Mouse (Mus musculus) layer of hippocampus, adult 9-11 months (tissue): ENCODE measurements around the gene Cry2.

Experiments used
- DNase-seq: peaks from one replicate; pipeline ENCODE4 v3.0.0; 2022

Cry2 gene

GRCm38 (mm10) chr2:92444376-92444775 lies 10.5 kb upstream of the Cry2 start:
- no peak for DNase-seq

GRCm38 (mm10) chr2:92443313-92443712 lies 9.5 kb upstream of the Cry2 start:
- no peak for DNase-seq

GRCm38 (mm10) chr2:92442419-92443001 lies 8.7 kb upstream of the Cry2 start:
- peak; percentile 88 for DNase-seq

GRCm38 (mm10) chr2:92440432-92440831 lies 6.6 kb upstream of the Cry2 start:
- no peak for DNase-seq

- peak; percentile 56 for DNase-seq
Observed at GRCm38 (mm10) chr2:92438567-92438966, 4.7 kb upstream of the Cry2 start.

- peak; percentile 86 for DNase-seq
Observed at GRCm38 (mm10) chr2:92437875-92438274, 4.0 kb upstream of the Cry2 start.

GRCm38 (mm10) chr2:92437366-92437765 lies 3.5 kb upstream of the Cry2 start:
- no peak for DNase-seq

GRCm38 (mm10) chr2:92435023-92435422 lies 1.2 kb upstream of the Cry2 start:
- peak; percentile 55 for DNase-seq

- DNase-seq, result no peak
Observed at GRCm38 (mm10) chr2:92434375-92434745, 517 bp upstream of the Cry2 start.

GRCm38 (mm10) chr2:92432299-92433295 lies 1.2 kb downstream of the Cry2 start:
- DNase-seq, result no peak

- no peak for DNase-seq
Observed at GRCm38 (mm10) chr2:92431611-92432179, 2.1 kb downstream of the Cry2 start.

- peak; percentile 75 for DNase-seq
Observed at GRCm38 (mm10) chr2:92430723-92431541, 2.9 kb downstream of the Cry2 start.

GRCm38 (mm10) chr2:92430089-92430488 lies 3.8 kb downstream of the Cry2 start:
- DNase-seq, result no peak

- DNase-seq, result peak; percentile 89
Observed at GRCm38 (mm10) chr2:92427882-92428281, 6.0 kb downstream of the Cry2 start.

GRCm38 (mm10) chr2:92426426-92426825 lies 7.4 kb downstream of the Cry2 start:
- DNase-seq, result no peak

GRCm38 (mm10) chr2:92425366-92425765 lies 8.5 kb downstream of the Cry2 start:
- DNase-seq, result no peak

GRCm38 (mm10) chr2:92424462-92425308 lies 9.2 kb downstream of the Cry2 start:
- DNase-seq, result peak; percentile 76

- peak; percentile 92 for DNase-seq
Observed at GRCm38 (mm10) chr2:92423702-92424461, 10.0 kb downstream of the Cry2 start.

GRCm38 (mm10) chr2:92423156-92423555 lies 10.7 kb downstream of the Cry2 start:
- DNase-seq, result no peak

GRCm38 (mm10) chr2:92422388-92423135 lies 11.3 kb downstream of the Cry2 start:
- no peak for DNase-seq
